Mouse (Mus musculus) spleen, adult 12 weeks (tissue): ENCODE data around the gene Galnt2.

Experiments used
- DNase-seq: peaks from one replicate; pipeline ENCODE4 v3.0.0; 2022; ENCODE audit warnings: low spot score

The Galnt2 gene

DNA sequence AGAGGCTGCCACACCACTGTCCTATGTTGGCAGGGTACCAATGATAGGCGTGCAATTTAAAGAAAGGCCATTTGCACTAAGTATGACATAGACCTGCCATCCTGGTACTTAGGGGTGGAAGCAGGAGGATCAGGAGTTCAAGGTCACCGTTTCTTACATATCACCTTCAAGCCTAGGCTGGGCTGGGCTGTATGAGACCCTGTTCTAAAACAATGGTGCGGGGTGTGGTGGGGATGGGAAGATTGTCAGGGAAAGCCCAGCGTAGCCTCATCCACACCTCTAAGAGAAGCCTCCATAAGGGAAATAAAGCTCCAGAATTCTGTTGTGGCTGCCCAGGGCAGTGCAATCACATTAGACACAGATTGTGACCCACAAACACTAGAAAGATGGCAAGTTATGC lies 4.3 kb downstream of the Galnt2 start:
- DNase-seq: no peak

DNA sequence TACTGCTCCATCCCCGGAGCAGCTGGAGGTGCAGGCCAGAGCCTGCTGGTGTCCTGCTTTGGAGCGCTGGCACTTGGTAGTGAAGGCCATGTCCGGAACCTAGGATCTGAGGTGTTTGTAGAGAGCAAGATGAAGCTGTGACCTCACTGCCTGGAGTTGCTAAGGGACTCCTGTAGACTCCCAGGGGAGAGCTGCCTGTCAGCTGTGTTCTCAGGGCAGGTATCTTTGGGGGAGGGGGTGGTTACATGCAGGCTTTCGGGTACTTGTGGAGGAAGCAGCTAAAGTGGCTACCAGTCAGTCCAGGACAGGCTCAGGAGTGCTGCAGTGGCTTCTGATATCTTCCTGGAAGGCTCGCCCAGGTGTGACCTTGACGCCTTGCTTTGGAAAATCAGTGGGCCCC lies 8.2 kb downstream of the Galnt2 start:
- no peak for DNase-seq

DNA sequence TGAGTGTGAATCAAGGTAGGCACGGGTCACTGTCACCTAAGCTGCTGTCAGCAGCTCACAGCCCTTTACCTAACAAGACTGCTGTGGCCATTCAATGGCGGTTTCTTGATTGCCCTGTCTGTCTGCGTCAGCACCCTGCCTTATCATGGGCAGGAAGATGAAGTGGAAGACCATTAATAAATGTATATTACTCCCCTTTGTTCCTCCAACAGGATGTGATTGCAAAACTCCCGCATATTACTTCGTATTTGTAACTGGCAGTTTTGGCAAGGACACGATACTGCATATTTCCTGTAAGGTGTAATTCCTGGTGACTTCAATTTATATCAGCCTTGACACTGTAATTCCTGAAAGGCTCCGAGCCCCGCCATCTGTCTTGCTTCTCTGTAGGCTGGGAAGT lies 9.7 kb downstream of the Galnt2 start:
- no peak for DNase-seq

DNA sequence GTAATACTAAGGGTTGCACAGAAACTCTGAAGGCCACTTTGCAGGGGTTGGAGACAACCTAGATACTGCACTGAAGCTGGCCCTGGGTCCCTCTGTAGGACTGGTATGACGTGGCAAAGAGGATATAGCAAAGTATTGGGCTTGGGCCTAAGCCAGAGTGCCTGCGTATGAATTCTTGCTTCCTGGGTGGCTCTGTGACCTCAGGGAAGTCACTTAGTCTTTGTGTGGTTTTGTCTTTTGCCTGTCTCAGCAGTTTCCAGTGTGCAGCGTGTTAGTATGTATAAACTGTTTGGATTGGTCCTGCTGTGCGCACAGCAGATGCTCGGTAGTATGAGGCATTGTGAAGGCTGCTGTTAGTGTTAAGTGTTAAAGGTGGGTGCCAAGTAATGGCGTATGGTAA lies 11.0 kb downstream of the Galnt2 start:
- DNase-seq: no peak

DNA sequence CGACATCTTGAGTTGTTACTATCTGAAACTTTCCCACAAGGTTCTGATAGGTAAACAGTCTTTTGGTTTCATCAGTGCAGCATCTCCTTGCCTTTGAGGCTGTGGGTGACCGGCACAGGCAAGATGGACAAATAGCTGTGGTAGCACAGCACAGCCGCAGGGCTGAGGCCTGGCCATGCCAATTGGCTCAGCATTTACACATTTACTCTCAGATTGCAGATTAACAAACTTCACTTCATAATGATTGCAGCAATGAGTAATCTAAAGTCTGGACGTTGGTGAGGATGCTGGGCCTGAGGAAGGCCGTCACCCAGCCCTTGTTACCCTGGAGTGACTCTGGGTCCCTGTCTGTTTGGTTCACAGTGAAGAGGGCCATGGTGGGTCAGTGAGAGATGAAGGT lies 11.7 kb downstream of the Galnt2 start:
- DNase-seq: no peak

DNA sequence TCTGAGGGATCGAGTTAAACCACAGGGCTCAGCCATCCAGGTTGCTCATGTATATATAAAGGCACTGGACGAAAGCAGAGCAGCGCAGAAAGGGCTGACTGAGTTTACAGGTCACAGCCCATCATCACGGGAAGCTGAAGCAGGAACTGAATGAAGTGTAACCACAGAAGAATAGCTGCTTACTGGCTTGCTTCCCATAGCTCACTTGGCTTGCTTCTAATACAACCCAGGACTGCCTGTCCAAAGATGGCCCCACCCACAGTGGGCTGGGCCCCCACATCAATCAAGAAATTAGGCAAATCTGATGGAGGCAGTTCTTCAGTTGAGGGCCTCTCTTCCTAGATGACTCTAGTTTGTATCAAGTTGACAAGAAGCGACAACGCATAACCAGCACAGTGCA lies 16.4 kb downstream of the Galnt2 start:
- no peak for DNase-seq

DNA sequence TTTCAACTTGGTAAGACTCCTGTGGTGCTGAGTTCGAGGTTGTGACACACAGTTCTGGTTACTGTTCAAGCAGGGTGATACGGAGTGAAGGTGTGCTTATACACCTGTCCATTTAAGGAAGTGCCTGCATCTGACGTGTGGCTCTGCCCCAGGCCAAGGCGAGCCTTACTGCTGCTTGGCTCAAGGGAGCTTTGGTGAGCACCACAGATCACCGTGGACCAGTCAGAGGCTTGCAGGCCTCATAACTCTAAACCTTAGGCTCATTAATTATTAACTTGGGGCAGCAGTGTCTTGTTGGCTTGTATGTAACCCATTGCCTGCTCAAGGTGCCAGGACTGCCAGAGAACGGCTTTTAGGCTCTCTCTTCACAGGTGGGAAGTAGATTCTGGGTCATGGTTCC lies 17.5 kb downstream of the Galnt2 start:
- DNase-seq: no peak

DNA sequence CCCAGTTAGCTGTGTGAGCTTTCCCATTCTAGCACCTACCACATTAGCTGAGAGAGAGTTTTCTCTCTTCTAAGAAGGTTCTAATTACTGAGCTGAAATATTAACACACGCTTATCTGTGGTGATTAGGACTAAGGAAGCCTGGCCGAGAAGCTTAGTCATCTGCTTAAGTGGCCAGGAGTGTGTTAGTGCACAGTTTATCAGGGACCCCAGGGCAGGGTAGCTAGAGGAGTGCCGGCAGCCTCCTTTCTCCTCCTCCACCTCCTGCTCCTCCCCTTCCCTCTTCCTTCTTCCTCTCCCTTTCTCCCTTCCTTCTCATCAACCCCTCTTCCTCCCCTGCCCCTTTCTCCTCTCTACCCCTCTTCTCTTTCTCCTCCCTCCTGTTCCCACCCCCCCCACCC lies 19.1 kb downstream of the Galnt2 start:
- DNase-seq: no peak

DNA sequence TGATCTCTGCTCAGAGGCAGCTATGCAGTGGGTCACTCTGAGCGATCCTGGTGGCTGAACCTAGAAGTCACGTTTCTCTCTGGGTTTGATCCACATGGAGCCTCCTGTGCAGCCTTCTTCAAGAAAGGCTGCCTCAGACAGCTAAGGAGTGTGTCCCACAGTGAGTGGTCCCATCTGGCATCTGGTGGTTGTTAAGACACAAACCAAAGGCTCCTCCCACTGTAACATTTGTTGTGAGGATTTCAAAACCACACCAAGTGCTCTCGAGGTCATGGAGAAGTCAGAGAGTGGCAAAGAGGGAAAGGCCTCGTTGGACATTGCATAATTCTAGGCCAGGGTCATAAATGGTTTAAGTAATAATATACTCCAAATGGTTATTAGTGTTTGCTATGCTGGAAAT lies 19.6 kb downstream of the Galnt2 start:
- DNase-seq: no peak

DNA sequence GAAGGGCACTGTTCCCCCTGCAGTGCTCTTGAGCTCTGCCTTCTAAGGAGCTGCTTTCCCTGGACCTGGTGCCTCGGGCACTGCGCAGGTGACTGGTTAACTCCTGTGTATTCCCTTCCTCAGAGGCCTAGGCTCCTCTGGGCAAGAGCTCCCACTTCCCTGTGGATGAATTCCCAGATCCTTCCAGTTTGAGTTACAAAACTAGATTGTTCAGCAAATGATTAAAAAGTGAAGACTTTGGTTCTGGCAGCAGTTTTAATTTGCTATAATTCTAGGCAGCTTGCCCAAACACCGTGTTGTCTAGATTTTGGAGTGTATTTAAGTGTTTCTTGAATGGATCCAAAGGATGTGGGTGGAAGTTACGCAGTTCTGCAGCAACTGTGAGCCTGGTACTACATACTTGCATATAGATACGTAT lies 21.4 kb downstream of the Galnt2 start:
- DNase-seq: no peak

DNA sequence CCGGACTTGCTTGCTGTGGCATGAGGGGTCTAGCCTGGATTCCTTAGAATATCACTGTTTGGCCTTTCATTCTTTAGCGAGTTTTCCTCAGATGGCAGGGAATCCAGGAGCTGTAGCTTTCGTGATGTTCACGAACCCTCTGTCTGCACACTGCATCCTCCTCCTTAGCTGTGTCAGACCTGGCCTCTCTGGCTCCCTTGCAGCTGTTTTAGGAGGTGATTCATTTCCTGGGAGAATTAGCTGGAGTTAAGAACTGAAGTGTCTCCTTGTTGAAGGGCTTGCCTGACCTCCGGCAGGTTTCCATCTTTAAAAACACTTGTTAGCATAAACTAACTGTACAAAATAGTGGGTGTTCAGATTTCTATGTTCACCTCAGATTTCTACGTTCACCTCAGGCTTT lies 22.7 kb downstream of the Galnt2 start:
- DNase-seq: no peak

DNA sequence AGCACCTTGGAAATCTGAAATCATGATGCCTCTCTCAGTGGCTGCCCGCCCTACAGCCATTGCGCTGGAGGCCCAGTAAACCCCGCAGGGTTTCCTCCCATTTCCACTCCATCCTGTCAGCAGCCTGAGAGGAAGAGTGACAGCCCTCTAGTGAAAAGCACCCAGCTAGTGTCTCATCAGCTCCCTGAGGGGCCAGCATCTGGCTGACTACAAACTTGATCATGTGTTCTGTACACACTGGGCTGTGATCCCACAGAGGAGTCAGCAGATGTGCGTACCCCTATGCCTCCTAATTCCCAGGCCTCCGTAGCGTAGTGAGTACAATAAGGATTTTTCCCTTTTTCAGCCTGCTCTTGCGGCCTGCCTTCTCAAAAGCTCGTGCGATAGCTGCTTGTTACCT lies 25.6 kb downstream of the Galnt2 start:
- DNase-seq: no peak

DNA sequence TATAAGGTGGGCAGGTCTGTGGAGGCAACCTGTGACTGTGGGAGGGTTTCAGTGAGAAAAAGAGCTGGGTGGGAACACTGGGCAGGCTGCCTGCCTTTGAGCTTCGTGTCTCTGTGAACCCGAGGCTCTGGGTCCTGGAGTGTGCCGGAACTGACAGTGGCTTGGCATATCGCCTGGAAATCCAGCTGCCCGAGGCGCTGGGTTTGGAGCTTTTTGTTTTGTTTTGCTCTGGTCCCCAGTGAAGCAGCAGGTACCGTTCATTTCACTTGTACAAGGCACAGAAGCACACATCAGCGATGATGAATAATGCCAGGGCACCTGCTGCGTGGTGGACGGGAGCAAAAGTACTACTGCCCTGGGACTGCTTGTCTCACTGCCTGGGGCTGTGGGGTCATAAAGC lies 26.2 kb downstream of the Galnt2 start:
- no peak for DNase-seq

DNA sequence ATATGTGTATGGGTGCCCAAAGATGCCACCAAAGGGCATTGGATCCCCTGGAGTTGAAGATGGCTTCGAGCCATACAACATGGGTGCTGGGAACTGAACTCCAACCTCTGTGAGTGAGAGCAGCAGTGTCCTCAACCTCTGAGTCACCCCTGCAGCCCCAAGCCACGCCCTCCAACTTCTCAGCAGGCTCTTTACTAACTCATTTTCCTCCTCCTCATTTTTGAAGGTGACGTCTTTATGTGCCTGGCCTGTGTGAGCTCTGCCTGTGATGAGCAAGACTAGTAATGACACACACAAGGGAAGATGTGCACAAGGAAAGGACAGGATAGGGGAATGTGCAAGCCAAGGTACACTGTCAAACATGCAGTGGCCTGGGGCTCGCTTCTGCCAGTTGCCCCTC lies 28.0 kb downstream of the Galnt2 start:
- no peak for DNase-seq

DNA sequence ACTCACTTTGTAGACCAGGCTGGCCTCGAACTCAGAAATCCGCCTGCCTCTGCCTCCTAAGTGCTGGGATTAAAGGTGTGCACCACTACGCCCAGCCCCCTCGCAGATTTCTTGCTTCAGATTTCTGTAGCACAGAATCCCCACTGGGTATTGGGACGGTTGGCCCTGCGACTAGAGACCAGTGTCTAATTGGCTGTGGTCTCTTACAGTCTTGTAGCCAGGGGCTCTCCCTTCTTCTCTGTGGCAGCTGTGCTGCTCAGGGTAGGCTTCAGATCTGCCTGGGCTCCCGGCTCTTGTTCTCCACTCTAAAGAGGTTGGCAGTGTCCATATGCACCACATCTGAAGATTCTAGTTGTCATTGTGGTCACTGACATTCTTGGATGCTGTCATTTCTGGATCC lies 28.7 kb downstream of the Galnt2 start:
- no peak for DNase-seq

DNA sequence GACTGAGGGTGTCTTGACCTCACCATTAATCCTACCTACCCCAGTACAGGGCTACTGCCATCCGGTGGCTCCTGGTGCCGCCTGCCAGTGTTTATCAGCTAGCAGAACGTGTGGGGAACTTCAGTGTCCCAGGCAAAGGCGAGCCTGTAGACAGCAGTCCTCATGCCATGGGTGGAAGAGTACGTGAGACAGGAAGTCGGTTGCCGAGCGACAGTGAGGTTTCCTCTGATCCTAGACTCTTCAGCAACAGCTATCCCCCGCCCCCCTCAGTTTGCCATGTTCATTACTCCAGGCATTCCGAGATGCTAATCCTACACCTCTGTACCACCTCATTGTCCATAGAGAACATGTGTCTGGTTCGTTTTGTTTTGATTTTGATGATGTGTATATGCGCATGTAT lies 29.2 kb downstream of the Galnt2 start:
- no peak for DNase-seq

DNA sequence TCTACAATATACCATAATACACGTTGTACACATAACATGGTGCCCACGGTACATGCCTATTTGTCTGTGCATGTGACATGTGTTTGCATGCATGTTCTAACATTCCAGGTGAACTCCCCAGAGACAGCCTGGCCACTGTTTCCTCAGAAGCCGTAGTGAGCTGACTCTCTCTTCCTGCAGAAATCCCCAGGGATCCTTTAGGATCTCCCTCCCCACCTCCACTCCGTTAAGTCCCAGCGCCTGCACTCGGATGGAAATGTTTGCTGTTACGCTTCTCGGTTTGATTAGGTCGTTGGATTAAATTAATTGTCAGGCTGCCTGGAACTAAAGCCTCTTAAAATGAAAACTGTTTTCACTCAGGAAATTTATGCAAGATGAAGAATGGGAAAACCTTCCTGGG lies 31.9 kb downstream of the Galnt2 start:
- no peak for DNase-seq

DNA sequence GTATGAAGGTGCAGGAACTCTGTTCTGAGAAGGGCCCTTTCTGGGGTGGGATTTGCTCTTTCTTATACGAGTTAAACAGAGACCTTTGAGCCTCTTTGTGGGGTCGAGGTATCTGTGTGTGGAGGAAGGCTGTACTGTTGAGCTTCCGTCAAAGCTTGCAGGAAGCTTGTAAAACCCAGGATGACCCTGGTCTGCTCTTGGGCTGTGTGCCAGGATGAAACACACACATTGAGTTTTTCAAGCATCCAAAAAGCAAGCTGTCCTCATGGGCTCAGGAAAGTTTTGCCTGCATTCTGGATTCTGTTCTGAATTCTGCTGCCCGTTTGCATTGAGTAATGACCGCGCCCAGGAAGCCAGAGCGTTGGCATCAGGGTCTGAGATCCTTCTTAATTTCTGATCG lies 32.8 kb downstream of the Galnt2 start:
- DNase-seq: no peak

DNA sequence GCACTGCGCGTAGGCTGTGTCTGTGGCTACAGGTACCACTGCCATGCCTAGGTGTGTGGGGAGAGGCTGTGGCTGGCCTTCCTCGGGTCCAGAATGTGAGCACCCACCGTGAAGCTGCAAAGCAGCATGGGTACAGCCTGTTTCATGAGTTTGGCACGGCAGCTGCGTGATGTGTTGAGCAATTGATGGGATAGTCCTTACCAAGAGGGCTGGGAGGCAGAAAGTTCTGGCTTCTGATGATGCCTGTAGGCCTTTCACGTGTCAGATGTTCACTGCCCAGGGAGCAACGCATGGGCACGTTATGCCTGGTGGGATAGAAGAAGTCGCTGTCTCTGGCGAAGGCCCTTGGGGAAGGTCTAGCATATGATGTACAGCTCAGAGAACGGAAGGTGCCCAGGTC lies 33.5 kb downstream of the Galnt2 start:
- no peak for DNase-seq

DNA sequence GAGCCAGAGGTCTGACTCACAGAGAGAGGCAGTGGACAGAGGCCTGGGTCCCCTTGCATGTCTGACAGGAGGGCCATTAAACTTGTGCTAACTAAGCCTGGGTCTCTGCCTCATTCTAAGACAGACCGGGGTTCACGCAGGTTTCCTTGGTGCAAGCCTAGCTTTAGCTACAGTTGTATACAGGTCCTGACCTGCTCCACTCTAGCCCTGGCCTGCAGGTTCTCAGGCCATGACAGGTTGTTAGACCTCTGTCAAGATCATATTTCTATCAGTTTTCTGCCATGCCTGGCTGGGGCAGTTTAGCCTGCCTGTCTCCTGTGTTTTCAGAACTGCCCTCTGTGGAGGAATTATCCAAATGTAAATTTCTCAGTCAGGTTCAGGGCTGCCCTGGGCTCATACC lies 33.9 kb downstream of the Galnt2 start:
- no peak for DNase-seq

DNA sequence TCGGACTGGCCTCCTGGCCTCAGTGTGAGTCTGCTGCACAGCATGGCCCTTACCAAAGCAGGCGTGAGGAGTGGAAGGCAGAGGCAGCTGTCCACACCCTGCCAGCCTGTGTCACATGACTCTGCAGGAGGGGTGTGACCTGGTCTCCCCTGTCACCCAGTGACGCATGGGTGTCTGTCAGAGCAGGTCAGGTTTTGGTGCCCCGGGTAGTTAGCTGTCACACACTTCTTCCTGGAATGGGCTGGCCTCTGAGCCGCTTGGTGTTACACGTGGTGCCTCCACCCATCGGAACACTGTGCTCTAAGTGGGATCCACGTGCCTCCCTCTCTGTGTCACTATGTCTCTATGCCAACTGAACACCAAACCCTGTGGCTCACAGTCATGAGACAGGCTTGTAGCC lies 34.6 kb downstream of the Galnt2 start:
- no peak for DNase-seq

DNA sequence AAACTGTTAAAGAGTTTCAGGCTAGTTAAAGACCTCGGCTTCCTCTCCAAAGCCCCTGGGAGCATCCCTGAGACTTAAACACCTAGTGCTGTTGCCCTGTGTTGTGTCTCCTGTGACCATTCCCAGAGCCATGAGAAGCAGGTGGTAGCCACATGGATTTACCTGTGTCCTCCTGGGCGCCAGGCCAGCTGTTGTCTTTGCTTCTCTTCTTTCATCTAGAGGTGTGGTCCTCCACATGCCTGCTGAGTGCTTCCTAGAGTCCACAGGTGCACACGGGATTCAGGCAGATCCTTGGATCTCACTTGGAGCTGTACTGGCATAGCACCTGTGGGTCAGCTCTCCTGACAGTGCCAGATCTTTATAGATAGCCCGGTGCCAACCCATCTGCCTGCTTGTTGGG lies 36.0 kb downstream of the Galnt2 start:
- DNase-seq: no peak

DNA sequence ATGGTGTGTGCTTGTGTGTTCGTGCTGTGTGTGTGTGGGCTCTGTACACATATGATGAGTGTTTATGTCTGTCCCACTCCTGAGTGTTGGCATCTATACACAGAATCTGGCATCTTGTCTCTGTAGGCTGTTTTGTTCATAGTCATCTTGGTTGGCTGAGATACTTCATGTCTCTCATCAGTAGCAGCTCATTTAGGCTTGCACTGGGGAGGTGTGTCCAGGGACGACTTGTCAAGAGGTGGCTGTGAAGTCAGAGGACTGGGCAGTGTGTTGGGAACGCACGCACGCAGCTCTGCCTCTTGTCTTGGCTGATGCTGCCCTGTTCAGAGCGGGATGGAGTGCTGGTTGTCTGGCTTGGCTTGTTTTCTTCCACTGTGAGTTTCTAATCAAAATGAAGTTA lies 39.3 kb downstream of the Galnt2 start:
- DNase-seq: no peak

DNA sequence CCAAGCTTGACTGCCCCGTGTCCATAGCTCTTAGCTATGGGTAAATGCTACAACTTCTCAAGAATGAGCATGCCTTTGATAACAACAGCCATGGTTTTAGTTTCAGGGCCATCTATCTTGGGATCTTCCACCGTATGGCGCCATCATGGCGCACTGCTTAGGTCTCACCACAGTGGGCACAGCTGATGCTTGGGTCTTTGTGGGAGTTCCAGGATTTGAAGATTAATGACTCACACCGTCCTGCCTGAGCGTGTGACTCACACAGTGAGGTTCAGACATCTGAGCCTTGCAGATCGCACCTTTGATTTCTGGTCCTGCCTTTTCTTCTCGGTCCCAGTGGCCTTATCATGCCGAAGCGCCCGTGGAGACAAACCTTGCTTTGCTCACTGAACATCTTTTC lies 39.7 kb downstream of the Galnt2 start:
- no peak for DNase-seq

DNA sequence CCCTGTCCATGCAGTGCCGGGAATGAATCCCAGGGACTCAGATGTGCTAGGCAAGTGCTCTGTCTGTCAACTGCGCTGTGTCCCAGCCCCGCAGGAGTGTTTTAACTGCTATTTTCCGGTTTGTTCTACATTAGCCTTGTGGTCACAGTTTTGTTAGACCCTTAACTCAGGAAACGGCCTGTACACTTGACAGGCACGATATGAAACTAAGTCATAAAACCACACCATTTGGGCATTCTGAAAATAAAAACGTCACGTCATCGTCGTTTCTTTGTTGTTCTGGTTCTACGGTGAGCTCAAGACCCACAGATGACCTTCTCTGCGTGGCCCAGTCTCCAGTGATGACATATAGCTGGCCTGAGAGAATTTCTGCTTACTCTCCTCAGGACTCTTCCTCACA lies 40.3 kb downstream of the Galnt2 start:
- no peak for DNase-seq

DNA sequence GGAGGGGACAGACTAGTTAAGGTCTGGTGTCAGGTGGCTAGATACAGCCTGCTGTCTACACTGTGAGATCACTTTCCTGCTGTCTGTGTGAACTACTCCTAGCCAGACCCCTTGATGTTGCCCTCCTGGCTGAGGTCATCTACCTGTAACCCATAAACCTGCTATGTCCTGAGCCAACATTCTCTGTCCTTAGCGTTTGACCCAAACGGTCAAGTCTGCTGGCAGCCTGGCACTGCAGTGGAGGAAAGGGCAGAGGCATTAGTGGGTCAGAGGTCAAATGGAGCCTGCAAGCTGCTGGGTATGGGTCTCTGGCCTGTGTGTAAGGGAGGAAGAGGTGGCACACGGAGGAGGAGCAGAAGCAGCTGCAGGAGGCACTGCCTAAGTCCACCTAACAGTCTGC lies 41.6 kb downstream of the Galnt2 start:
- DNase-seq: no peak
